Mouse (Mus musculus): ENCODE data around the gene Emc8.
A peak's percentile ranks its signal among the peaks of the same experiment; 100 is the strongest.

DNA sequence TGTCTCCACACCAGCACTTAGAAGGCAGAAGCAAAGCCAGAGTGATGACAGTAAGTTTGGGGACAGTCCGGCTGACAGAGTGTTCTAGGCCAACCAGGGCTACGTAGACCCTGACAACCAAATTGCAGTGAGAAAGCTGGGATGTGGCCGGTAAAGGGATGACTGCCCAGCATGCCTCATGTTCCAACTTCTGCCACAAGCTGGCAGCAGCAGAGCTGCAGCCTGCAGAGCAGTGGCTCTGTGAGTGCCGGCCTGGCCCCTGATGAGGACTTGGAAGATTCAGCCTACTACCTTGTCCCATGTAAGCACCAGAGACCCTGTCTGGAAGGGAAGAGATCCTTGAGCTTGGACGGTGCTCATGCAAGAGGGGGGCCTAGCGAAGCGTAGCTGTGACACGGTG is 7.3 kb upstream of the Emc8 start:
- peak; percentile 20 for TF ChIP-seq CTCF (IDR thresholded peaks at IDR 0.05)
- no peak for TF ChIP-seq EP300 (IDR thresholded peaks at IDR 0.05)

All from lung, postnatal 0 days (tissue).